Mouse (Mus musculus) hindbrain, embryonic 15.5 days (tissue): ENCODE results near the gene Zfp663. TPM values are rescaled to one million over a fixed set of nuclear protein-coding genes. Genes with fewer than 3 reads are reported as not detected.

Source experiments
- ATAC-seq: fragments of 200-750 bp; cut with Nextera tagmentation; 2 replicates; pipeline ENCODE4 v1.8.0; 2017; ENCODE audit warnings: low read depth, moderate number of reproducible peaks, moderate TSS enrichment; ENCODE audit not compliant: low FRiP score
- H3K27ac ChIP-seq: fragments of 300-500 bp; sonication (generic); replicated peaks from 2 replicates; pipeline ENCODE4 v1.5.1; 2015; ENCODE audit warnings: mild to moderate bottlenecking, inconsistent platforms
- H3K27me3 ChIP-seq: fragments of 300-500 bp; sonication (generic); 2 replicates; pipeline ENCODE4 v1.6.1; 2015; ENCODE audit warnings: control low read depth, inconsistent platforms
- H3K36me3 ChIP-seq: fragments of 300-500 bp; sonication (generic); 2 replicates; pipeline ENCODE4 v1.6.1; 2015; ENCODE audit warnings: control low read depth, inconsistent platforms
- H3K4me1 ChIP-seq: fragments of 300-500 bp; sonication (generic); replicated peaks from 2 replicates; pipeline ENCODE4 v1.6.1; 2015; ENCODE audit warnings: control low read depth, inconsistent platforms
- H3K4me2 ChIP-seq: fragments of 300-500 bp; sonication (generic); 2 replicates; pipeline ENCODE4 v1.6.1; 2015; ENCODE audit warnings: moderate library complexity, mild to moderate bottlenecking, inconsistent platforms
- H3K4me3 ChIP-seq: fragments of 300-500 bp; sonication (generic); 2 replicates; pipeline ENCODE4 v1.5.1; 2015; ENCODE audit warnings: mild to moderate bottlenecking, inconsistent platforms
- H3K9ac ChIP-seq: fragments of 300-500 bp; sonication (generic); 2 replicates; pipeline ENCODE4 v1.6.1; 2015; ENCODE audit warnings: inconsistent platforms
- H3K9me3 ChIP-seq: fragments of 300-500 bp; sonication (generic); 2 replicates; pipeline ENCODE4 v1.6.1; 2016; ENCODE audit warnings: control low read depth, inconsistent platforms
- WGBS: fragments of 180-500 bp; shearing (Covaris S2); methylation state at CpG from one replicate; pipeline ENCODE4 v1.1.7; 2015; 5-methylcytosine and 5-hydroxymethylcytosine counted together
- polyA plus RNA-seq: library from polyadenylated mRNA; unstranded; fragments of >200 nt; fragmentation: Nextera tagmentation; extraction: Ambion mirVana; gene quantifications from 2 replicates; pipeline ENCODE4 v1.2.1, GENCODE M21; 2015

Zfp663 gene
- polyA plus RNA-seq, 1 experiment from 2014 or later: 5.8 TPM

- peak within 1 kb of the TSS; percentile 86 for H3K4me3 ChIP-seq
- peak; percentile 98 for ATAC-seq
- no peaks in the 10 kb centered on the region for H3K36me3 ChIP-seq
- H3K4me2 ChIP-seq: peak within 1 kb of the TSS; percentile 87
- peaks cover 50% of the 10 kb centered on the region for H3K4me1 ChIP-seq
- H3K9ac ChIP-seq: peak within 1 kb of the TSS; percentile 84
- H3K27me3 ChIP-seq: no peaks in the 10 kb centered on the region
- WGBS: under 1% methylated on average over 52 of the region's 55 CpGs
- no peaks in the 10 kb centered on the region for H3K9me3 ChIP-seq
- H3K27ac ChIP-seq: peak within 1 kb of the TSS; percentile 88
Observed at GRCm38 (mm10) chr2:165326304-165327190, 42.0 kb downstream of the Zfp663 start, which contains the start of gene Elmo2. Elmo2 (minus strand) TSS chr2:165326479.

GRCm38 (mm10) chr2:165325521-165326303 is 42.8 kb downstream of the Zfp663 start:
- ATAC-seq: peak; percentile 20; the same call in 1 of the 2 replicates
- H3K4me1 ChIP-seq: peaks cover 57% of the 10 kb centered on the region
- no peaks in the 10 kb centered on the region for H3K9me3 ChIP-seq
- H3K27ac ChIP-seq: peak overlapping the region; percentile 88
- no peaks in the 10 kb centered on the region for H3K27me3 ChIP-seq
- WGBS: under 1% methylated on average over 24 of the region's 30 CpGs
- H3K9ac ChIP-seq: peak overlapping the region; percentile 84
- H3K4me3 ChIP-seq: peak overlapping the region; percentile 86
- H3K36me3 ChIP-seq: no peaks in the 10 kb centered on the region
- H3K4me2 ChIP-seq: peak overlapping the region; percentile 87

DNA sequence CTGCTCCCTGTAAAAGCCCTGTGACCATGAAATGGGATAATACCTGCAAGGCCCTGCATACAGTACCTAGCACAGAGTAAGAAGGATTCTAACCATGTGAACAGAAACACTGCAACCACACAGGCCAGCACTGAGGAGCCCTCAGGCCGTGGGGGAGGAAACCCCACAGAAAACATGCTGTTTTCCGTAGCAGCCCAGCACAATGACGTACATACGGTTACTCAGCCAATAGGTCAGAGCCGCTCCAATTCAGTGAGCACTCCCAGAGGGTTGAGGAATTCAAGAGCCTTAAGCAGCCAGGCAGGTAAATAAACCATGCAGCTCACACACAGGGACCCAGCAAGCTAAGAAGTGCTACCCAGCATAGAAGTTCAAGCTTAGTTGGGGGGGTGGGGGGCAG is 44.6 kb downstream of the Zfp663 start:
- ATAC-seq: no peak
- H3K36me3 ChIP-seq: no peaks in the 10 kb centered on the region
- WGBS: 39% methylated on average over 5 of the region's 5 CpGs
- H3K27me3 ChIP-seq: no peaks in the 10 kb centered on the region
- H3K4me3 ChIP-seq: no peak overlapping the region
- peaks cover 71% of the 10 kb centered on the region for H3K4me1 ChIP-seq
- no peak overlapping the region for H3K27ac ChIP-seq
- H3K9me3 ChIP-seq: no peaks in the 10 kb centered on the region
- peak overlapping the region; percentile 87 for H3K4me2 ChIP-seq
- 0 out of 2 replicates have a peak overlapping the region, but pooled peaks have one; percentile 12 for H3K9ac ChIP-seq

DNA sequence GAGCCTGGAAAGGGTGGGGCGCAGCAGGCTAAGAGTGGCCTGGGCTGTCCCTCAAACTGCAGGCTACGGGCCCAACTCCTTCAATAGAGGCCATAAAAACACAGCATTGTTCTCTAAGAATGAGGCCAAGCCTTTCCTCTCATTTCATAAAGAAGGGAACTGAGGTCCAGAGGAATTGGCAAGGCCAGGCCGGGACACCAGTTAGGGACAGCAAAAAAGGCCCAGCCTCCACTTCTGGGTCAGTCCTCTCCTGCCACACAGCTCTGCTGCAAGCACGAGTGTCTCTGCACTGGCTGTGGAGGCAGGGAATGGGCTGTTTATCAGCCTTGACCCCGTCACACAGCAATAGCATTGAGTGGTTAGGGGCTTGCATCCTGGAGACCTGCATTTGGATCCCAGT is 45.0 kb downstream of the Zfp663 start:
- Histone ChIP-seq H3K36me3 (no peaks in the 10 kb centered on the region), H3K4me3 (no peak overlapping the region), H3K4me1 (peaks cover 75% of the 10 kb centered on the region), H3K27ac (no peak overlapping the region), H3K9me3 (no peaks in the 10 kb centered on the region), H3K27me3 (no peaks in the 10 kb centered on the region), H3K4me2 (no peak overlapping the region), H3K9ac (0 out of 2 replicates have a peak overlapping the region, but pooled peaks have one; percentile 3)
- no peak for ATAC-seq
- WGBS: 63% methylated on average over 5 of the region's 5 CpGs

GRCm38 (mm10) chr2:165321981-165322735 is 46.4 kb downstream of the Zfp663 start:
- Histone ChIP-seq H3K27me3 (no peaks in the 10 kb centered on the region), H3K4me2 (0 out of 2 replicates have a peak overlapping the region, but pooled peaks have one; percentile 15), H3K36me3 (no peaks in the 10 kb centered on the region), H3K9me3 (no peaks in the 10 kb centered on the region), H3K4me3 (no peak overlapping the region), H3K27ac (no peak overlapping the region), H3K9ac (no peak overlapping the region), H3K4me1 (peaks cover 79% of the 10 kb centered on the region)
- ATAC-seq: no peak
- 86% methylated on average over 22 of the region's 22 CpGs for WGBS

- H3K27ac ChIP-seq: peak overlapping the region; percentile 63
- no peak for ATAC-seq
- H3K4me1 ChIP-seq: peaks cover 81% of the 10 kb centered on the region
Observed at GRCm38 (mm10) chr2:165321381-165321888, 47.1 kb downstream of the Zfp663 start.

GRCm38 (mm10) chr2:165320531-165321150 is 47.9 kb downstream of the Zfp663 start:
- ATAC-seq: no peak
- Histone ChIP-seq H3K27me3 (no peaks in the 10 kb centered on the region), H3K4me3 (no peak overlapping the region), H3K4me2 (peak overlapping the region; percentile 15; the same call in 1 of the 2 replicates), H3K36me3 (no peaks in the 10 kb centered on the region; the same call in 1 of the 2 replicates), H3K27ac (peak overlapping the region; percentile 63), H3K9me3 (no peaks in the 10 kb centered on the region), H3K9ac (no peak overlapping the region), H3K4me1 (peaks cover 88% of the 10 kb centered on the region)
- WGBS: 66% methylated on average over 12 of the region's 12 CpGs

More at GRCm38 (mm10) chr2:165321381-165321888, 47.1 kb downstream of the Zfp663 start:
- Histone ChIP-seq H3K4me3 (no peak overlapping the region), H3K27me3 (no peaks in the 10 kb centered on the region), H3K9me3 (no peaks in the 10 kb centered on the region), H3K36me3 (no peaks in the 10 kb centered on the region), H3K4me2 (peak overlapping the region; percentile 15; the same call in 1 of the 2 replicates), H3K9ac (no peak overlapping the region)
- WGBS: 40% methylated on average over 8 of the region's 8 CpGs

DNA sequence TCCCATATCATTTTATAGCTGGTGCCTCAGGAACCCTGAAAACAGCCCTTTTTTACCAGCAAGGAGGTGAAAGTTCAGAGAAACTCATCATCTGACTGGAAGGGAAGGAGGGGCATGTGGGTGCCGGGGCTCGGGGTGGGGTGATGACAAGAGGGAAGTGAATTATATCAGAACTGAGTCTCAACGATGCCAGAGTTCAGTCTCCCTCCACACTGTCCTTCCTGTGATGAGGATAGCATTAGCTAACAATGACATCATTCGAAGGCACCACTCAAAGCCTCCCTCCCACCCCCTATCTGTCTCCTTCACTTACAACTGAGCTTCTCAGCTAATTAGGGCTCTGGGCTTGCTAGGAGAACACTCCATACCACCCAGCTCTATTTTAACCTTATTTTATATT is 49.0 kb downstream of the Zfp663 start:
- Histone ChIP-seq H3K4me1 (peaks cover 82% of the 10 kb centered on the region), H3K27ac (no peak overlapping the region), H3K4me3 (no peak overlapping the region), H3K9ac (no peak overlapping the region), H3K27me3 (no peaks in the 10 kb centered on the region), H3K9me3 (no peaks in the 10 kb centered on the region), H3K36me3 (peaks cover 11% of the 10 kb centered on the region), H3K4me2 (no peak overlapping the region)
- WGBS: 78% methylated on average over 4 of the region's 4 CpGs
- ATAC-seq: no peak

DNA sequence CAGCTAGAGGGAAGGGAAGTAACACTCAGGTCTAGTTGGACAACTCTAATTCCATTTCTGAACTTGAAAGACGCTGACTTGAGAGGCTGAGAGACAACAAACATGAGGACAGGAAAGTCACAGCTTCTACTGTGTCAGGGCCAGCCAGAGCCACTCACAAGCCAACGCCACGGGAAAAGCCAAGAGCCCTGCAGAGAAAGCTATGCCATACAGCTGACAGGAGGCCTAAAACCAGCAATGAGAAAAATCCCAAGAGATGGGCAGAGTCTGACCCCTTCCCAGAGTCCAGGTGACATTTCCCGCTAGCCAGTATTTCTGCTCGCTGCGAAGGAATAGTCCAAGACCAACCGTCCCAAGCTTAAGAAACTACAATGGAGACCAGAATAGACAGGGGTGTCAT is 49.6 kb downstream of the Zfp663 start:
- no peak for ATAC-seq
- Histone ChIP-seq H3K9ac (no peak overlapping the region), H3K4me3 (no peak overlapping the region), H3K27me3 (no peaks in the 10 kb centered on the region), H3K9me3 (no peaks in the 10 kb centered on the region), H3K4me1 (peaks cover 77% of the 10 kb centered on the region), H3K36me3 (peaks cover 16% of the 10 kb centered on the region), H3K27ac (no peak overlapping the region), H3K4me2 (no peak overlapping the region)
- 89% methylated on average over 7 of the region's 7 CpGs for WGBS

DNA sequence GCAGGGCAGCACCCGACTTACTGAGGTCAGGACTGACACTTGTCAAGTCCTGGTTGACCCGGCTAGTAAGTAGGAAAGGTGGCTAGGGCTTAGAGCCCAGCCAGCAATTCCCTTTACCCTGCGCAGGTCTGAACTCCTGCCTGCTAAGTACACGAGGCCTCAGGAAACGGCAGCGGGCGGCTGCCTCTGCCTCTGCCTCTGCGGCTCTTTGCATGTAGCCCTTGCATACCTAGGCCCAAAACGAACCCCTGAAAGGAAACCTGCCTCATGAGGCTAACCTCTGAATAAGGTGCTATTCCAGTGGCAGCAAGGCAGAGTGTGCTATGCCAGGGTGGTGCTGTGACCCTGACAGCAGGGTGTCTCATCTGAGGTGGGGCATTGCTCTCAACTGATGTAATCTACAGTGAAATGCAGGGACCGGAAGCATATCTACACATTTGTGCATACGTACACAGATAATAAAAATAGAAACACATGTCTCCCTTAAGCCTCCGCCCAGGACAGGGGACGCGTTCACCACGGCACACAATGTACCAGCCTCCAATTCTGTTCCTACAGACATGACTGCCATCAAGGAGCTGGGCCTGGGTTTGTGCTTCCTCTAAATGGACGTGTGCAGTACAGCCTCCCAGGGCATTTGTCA is 50.8 kb downstream of the Zfp663 start:
- no peaks in the 10 kb centered on the region for H3K9me3 ChIP-seq
- ATAC-seq: no peak
- H3K4me1 ChIP-seq: peaks cover 71% of the 10 kb centered on the region
- H3K27me3 ChIP-seq: no peaks in the 10 kb centered on the region
- H3K27ac ChIP-seq: peak overlapping the region; percentile 83
- H3K9ac ChIP-seq: 0 out of 2 replicates have a peak overlapping the region, but pooled peaks have one; percentile 22
- peaks cover 20% of the 10 kb centered on the region for H3K36me3 ChIP-seq
- H3K4me2 ChIP-seq: peak overlapping the region; percentile 31; the same call in 1 of the 2 replicates
- no peak overlapping the region for H3K4me3 ChIP-seq
- 40% methylated on average over 16 of the region's 16 CpGs for WGBS
